Mouse (Mus musculus): Measurements from ENCODE around the gene Cxcl14. TPM values are rescaled to one million over a fixed set of nuclear protein-coding genes. Genes with fewer than 3 reads are reported as not detected.

Cxcl14 gene
- polyA plus RNA-seq, 1 experiment: 31.8 TPM

- Histone ChIP-seq H3K4me3 (replicated peaks; ENCODE audit: control insufficient read depth, low read depth, low read length) (no peak overlapping the region), H3K4me1 (ENCODE audit: control insufficient read depth, insufficient read depth, low read length) (no peaks in the 10 kb centered on the region; the same call in 1 of the 2 replicates)
These were observed 43.0 kb downstream of the Cxcl14 start for GRCm38 (mm10) chr13:56253379-56253778.

GRCm38 (mm10) chr13:56252783-56253182, 43.6 kb downstream of the Cxcl14 start:
- Histone ChIP-seq H3K4me1 (ENCODE audit: control insufficient read depth, insufficient read depth, low read length) (no peaks in the 10 kb centered on the region; the same call in 1 of the 2 replicates), H3K4me3 (replicated peaks; ENCODE audit: control insufficient read depth, low read depth, low read length) (no peak overlapping the region), H3K27ac (ENCODE audit: control insufficient read depth, insufficient read depth, low read depth, low read length, poor library complexity) (no peak overlapping the region)
- no peak for TF ChIP-seq CTCF (IDR thresholded peaks at IDR 0.05; ENCODE audit: control insufficient read depth, insufficient read depth, low read length)
- 17% methylated on average over 8 of the region's 8 CpGs for WGBS

More at GRCm38 (mm10) chr13:56253379-56253778, 43.0 kb downstream of the Cxcl14 start:
- H3K27ac ChIP-seq (ENCODE audit: control insufficient read depth, insufficient read depth, low read depth, low read length, poor library complexity): no peak overlapping the region
- 17% methylated on average over 3 of the region's 3 CpGs for WGBS
- no peak for TF ChIP-seq POLR2A (IDR thresholded peaks at IDR 0.05; ENCODE audit: borderline replicate concordance, control insufficient read depth, low read depth, low read length)

GRCm38 (mm10) chr13:56251924-56252619, 44.3 kb downstream of the Cxcl14 start, which contains the start of gene Neurog1:
TSS of gene Neurog1 (minus strand) at chr13:56252163.
- 2% methylated on average over 61 of the region's 65 CpGs for WGBS
- no peak within 1 kb of the TSS for H3K4me3 ChIP-seq (replicated peaks; ENCODE audit: control insufficient read depth, low read depth, low read length)
- H3K27ac ChIP-seq (ENCODE audit: control insufficient read depth, insufficient read depth, low read depth, low read length, poor library complexity): no peak within 1 kb of the TSS; the same call in 1 of the 2 replicates
- no peaks in the 10 kb centered on the region; the same call in 1 of the 2 replicates for H3K4me1 ChIP-seq (ENCODE audit: control insufficient read depth, insufficient read depth, low read length)
- TF ChIP-seq CTCF (IDR thresholded peaks at IDR 0.05; ENCODE audit: control insufficient read depth, insufficient read depth, low read length): no peak
- TF ChIP-seq POLR2A (IDR thresholded peaks at IDR 0.05; ENCODE audit: borderline replicate concordance, control insufficient read depth, low read depth, low read length): no peak

GRCm38 (mm10) chr13:56251176-56251923, 45.0 kb downstream of the Cxcl14 start:
- Histone ChIP-seq H3K4me3 (replicated peaks; ENCODE audit: control insufficient read depth, low read depth, low read length) (no peak overlapping the region), H3K27ac (ENCODE audit: control insufficient read depth, insufficient read depth, low read depth, low read length, poor library complexity) (no peak overlapping the region; the same call in 1 of the 2 replicates), H3K4me1 (ENCODE audit: control insufficient read depth, insufficient read depth, low read length) (no peaks in the 10 kb centered on the region; the same call in 1 of the 2 replicates)
- WGBS: 5% methylated on average over 59 of the region's 59 CpGs
- TF ChIP-seq CTCF (IDR thresholded peaks at IDR 0.05; ENCODE audit: control insufficient read depth, insufficient read depth, low read length): no peak
- no peak for TF ChIP-seq POLR2A (IDR thresholded peaks at IDR 0.05; ENCODE audit: borderline replicate concordance, control insufficient read depth, low read depth, low read length)

- TF ChIP-seq POLR2A (IDR thresholded peaks at IDR 0.05; ENCODE audit: borderline replicate concordance, control insufficient read depth, low read depth, low read length) (no peak), CTCF (IDR thresholded peaks at IDR 0.05; ENCODE audit: control insufficient read depth, insufficient read depth, low read length) (no peak)
- WGBS: 6% methylated on average over 14 of the region's 14 CpGs
These were observed 45.7 kb downstream of the Cxcl14 start for GRCm38 (mm10) chr13:56250551-56251161.

GRCm38 (mm10) chr13:56249593-56250341, 46.6 kb downstream of the Cxcl14 start:
- WGBS: 5% methylated on average over 13 of the region's 13 CpGs

More at GRCm38 (mm10) chr13:56250551-56251161, 45.7 kb downstream of the Cxcl14 start:
- H3K27ac ChIP-seq (ENCODE audit: control insufficient read depth, insufficient read depth, low read depth, low read length, poor library complexity): no peak overlapping the region
- no peak overlapping the region for H3K4me3 ChIP-seq (replicated peaks; ENCODE audit: control insufficient read depth, low read depth, low read length)
- H3K4me1 ChIP-seq (ENCODE audit: control insufficient read depth, insufficient read depth, low read length): no peaks in the 10 kb centered on the region; the same call in 1 of the 2 replicates

GRCm38 (mm10) chr13:56243104-56243503, 53.2 kb downstream of the Cxcl14 start:
- H3K4me3 ChIP-seq (replicated peaks; ENCODE audit: control insufficient read depth, low read depth, low read length): no peak overlapping the region
- no peak overlapping the region for H3K27ac ChIP-seq (ENCODE audit: control insufficient read depth, insufficient read depth, low read depth, low read length, poor library complexity)
- TF ChIP-seq CTCF (IDR thresholded peaks at IDR 0.05; ENCODE audit: control insufficient read depth, insufficient read depth, low read length) (no peak), POLR2A (IDR thresholded peaks at IDR 0.05; ENCODE audit: borderline replicate concordance, control insufficient read depth, low read depth, low read length) (no peak)
- no peaks in the 10 kb centered on the region for H3K4me1 ChIP-seq (ENCODE audit: control insufficient read depth, insufficient read depth, low read length)
- 73% methylated on average over 5 of the region's 5 CpGs for WGBS

More at GRCm38 (mm10) chr13:56249593-56250341, 46.6 kb downstream of the Cxcl14 start:
- Histone ChIP-seq H3K27ac (ENCODE audit: control insufficient read depth, insufficient read depth, low read depth, low read length, poor library complexity) (no peak overlapping the region), H3K4me3 (replicated peaks; ENCODE audit: control insufficient read depth, low read depth, low read length) (no peak overlapping the region), H3K4me1 (ENCODE audit: control insufficient read depth, insufficient read depth, low read length) (no peaks in the 10 kb centered on the region; the same call in 1 of the 2 replicates)
- TF ChIP-seq POLR2A (IDR thresholded peaks at IDR 0.05; ENCODE audit: borderline replicate concordance, control insufficient read depth, low read depth, low read length) (no peak), CTCF (IDR thresholded peaks at IDR 0.05; ENCODE audit: control insufficient read depth, insufficient read depth, low read length) (no peak)
